Mouse (Mus musculus): ENCODE data around the gene Fgf9. TPM values are rescaled to one million over a fixed set of nuclear protein-coding genes. Genes with fewer than 3 reads are reported as not detected.

Gene Fgf9
- not detected for total RNA-seq (2023)

DNA sequence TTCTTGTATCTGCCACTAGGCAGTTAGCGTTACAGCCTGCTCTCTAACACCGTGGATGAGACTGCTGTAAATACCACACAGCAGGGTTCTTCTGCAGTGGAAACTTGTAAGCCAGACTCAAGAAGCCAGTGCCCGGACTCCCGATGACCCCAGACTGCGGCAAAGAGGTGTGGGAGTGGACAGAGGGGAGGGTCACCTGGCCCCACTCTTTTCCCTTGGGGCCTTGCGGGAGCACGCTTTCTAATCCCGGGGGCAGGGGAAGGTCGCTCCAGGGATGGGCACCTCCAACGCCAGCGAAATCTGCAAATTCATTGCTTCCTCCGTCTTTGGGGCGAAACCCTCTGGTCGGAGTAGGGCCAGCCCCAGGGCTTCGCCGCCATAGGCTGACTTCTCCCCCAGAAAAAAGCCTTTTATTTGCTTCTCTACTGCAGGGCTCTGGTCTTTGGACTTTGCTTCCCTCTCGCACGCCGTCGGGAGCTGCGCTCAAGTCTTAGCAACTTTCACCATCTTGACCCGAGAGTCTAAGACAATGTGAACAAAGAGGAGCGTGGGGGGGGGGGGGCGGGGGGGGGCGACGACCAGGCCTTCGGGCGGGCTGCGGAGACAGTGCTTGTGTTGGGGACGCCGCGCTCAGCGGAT is at the start of gene Fgf9:
Gene Fgf9, plus strand, starts transcription at position 67 of the 639 bp plus-strand sequence.

Other genes with a start within 250 kb of the Fgf9 start
- gene Ska3, start 244.4 kb upstream of the Fgf9 start, total RNA-seq (2023): under 1 TPM; 0.71 to 0.84 TPM
- gene Mrpl57, start 244.3 kb upstream of the Fgf9 start, total RNA-seq (2023): 10 to 100 TPM; 43.5 to 53.5 TPM
- gene Zdhhc20, start 180.3 kb upstream of the Fgf9 start, total RNA-seq (2023): 10 to 100 TPM; 59.1 to 68.6 TPM
- 10 to 100 TPM; 46.5 to 46.8 TPM for gene Micu2, start 71.3 kb upstream of the Fgf9 start, total RNA-seq (2023)